Mouse (Mus musculus) liver, embryonic 13.5 days (tissue): ENCODE measurements at regions not wholly inside any gene's neighbourhood (a gene's known extent, or its start where the extent isn't known, plus 50 kb on each side); places are given as distances from the start of the nearest gene placed in this dataset.
"Not testable (repeated sequence)": the region's sequence is repeated elsewhere in the genome, so short reads cannot be mapped to it uniquely, and the experiment has no call there.

Source experiments
- ATAC-seq: fragments of 200-750 bp; cut with Nextera tagmentation; 2 replicates; pipeline ENCODE4 v1.8.0; 2017; ENCODE audit warnings: low read depth, mild to moderate bottlenecking, moderate number of reproducible peaks, moderate library complexity
- DNase-seq: peaks from one replicate; pipeline ENCODE4 v3.0.0; 2022
- H3K27ac ChIP-seq: fragments of 300-500 bp; sonication (generic); 2 replicates; pipeline ENCODE4 v1.5.1; 2015; ENCODE audit warnings: moderate library complexity, mild to moderate bottlenecking, inconsistent platforms
- H3K27me3 ChIP-seq: fragments of 300-500 bp; sonication (generic); 2 replicates; pipeline ENCODE4 v1.6.1; 2015; ENCODE audit warnings: mild to moderate bottlenecking, inconsistent platforms
- H3K36me3 ChIP-seq: fragments of 300-500 bp; sonication (generic); 2 replicates; pipeline ENCODE4 v1.6.1; 2015; ENCODE audit warnings: mild to moderate bottlenecking, inconsistent platforms
- H3K4me1 ChIP-seq: fragments of 300-500 bp; sonication (generic); replicated peaks from 2 replicates; pipeline ENCODE4 v1.6.1; 2015; ENCODE audit warnings: inconsistent platforms
- H3K4me2 ChIP-seq: fragments of 300-500 bp; sonication (generic); 2 replicates; pipeline ENCODE4 v1.6.1; 2015; ENCODE audit warnings: inconsistent platforms, mild to moderate bottlenecking, moderate library complexity
- H3K4me3 ChIP-seq: fragments of 300-500 bp; sonication (generic); replicated peaks from 2 replicates; pipeline ENCODE4 v1.5.1; 2015; ENCODE audit warnings: mild to moderate bottlenecking, inconsistent platforms
- H3K9ac ChIP-seq: fragments of 300-500 bp; sonication (generic); 2 replicates; pipeline ENCODE4 v1.6.1; 2015; ENCODE audit warnings: mild to moderate bottlenecking, inconsistent platforms
- H3K9me3 ChIP-seq: fragments of 300-500 bp; sonication (generic); replicated peaks from 2 replicates; pipeline ENCODE4 v1.6.1; 2016; ENCODE audit warnings: inconsistent platforms
- WGBS: fragments of 180-500 bp; shearing (Covaris S2); methylation state at CpG from one replicate; pipeline ENCODE4 v1.1.7; 2015; ENCODE audit not compliant: insufficient replicate concordance; 5-methylcytosine and 5-hydroxymethylcytosine counted together

DNA sequence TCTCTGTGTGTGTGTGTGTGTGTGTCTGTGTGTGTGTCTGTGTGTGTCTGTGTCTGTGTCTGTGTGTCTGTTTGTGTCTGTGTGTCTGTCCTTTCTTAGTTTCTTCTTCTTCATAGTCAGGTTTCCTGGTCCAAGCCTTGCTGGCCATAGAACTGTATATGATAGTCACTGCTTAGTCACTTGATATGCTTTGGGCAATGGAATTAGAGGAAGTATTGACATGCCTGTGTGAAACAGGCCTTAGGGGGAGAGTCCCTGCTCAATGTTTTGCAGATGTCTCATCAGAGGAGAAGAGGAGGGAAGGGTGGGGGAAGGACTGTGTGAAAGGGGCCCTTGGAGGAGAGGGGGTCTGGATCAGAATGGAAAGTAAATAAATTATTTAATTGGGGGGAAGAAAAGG is 374.4 kb upstream of the Clnk start:
- no peaks in the 10 kb centered on the region for H3K9me3 ChIP-seq
- ATAC-seq (no peak), DNase-seq (no peak)
- no peaks in the 10 kb centered on the region for H3K36me3 ChIP-seq
- no peak overlapping the region for H3K27ac ChIP-seq
- no peak overlapping the region for H3K9ac ChIP-seq
- no peak overlapping the region for H3K4me3 ChIP-seq
- no peak overlapping the region for H3K4me2 ChIP-seq
- H3K4me1 ChIP-seq: no peaks in the 10 kb centered on the region
- no peaks in the 10 kb centered on the region for H3K27me3 ChIP-seq

DNA sequence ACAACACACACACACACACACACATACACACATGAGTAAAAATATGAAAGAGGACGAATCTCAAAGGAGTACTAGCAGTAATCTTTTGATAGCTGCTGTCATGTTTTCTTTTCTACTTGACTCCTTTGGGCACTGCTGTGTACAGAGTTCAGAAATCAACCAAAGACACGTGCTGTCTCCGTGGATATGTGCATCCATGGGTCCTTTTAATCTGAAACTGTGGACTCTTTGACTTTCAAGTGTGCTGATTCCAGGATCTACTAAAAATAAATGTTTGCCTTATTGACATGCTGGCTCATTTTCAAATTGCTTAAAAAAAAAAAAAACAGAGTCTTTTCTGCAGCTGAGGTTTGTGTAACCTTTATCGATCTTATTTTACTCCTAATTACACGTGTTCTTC is 343.1 kb upstream of the Clnk start:
- Histone ChIP-seq H3K9ac (no peak overlapping the region), H3K4me1 (no peaks in the 10 kb centered on the region), H3K27me3 (no peaks in the 10 kb centered on the region), H3K36me3 (no peaks in the 10 kb centered on the region), H3K9me3 (no peaks in the 10 kb centered on the region), H3K27ac (no peak overlapping the region), H3K4me2 (no peak overlapping the region), H3K4me3 (no peak overlapping the region)
- ATAC-seq (no peak), DNase-seq (no peak)
- WGBS: 62% methylated on average over 5 of the region's 5 CpGs

DNA sequence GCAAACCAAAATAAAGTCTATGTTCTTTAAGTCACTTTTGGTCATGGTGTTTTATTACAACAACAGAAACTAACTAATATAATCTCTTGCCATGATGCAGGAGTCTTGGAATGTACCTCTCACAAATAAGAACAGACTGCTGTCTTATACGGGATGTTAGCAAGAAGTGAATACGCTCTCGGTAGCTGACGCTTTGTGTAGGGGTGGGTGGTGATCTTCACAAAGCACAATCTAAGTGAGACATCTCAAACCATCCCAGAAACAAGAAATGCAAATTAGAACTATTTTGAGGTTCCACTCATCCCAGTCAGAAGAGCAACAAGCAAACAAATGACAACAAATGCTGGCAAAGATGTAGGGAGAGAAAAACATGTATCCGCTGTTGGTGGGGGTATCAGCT is 339.7 kb upstream of the Clnk start:
- no peaks in the 10 kb centered on the region for H3K9me3 ChIP-seq
- no peak for DNase-seq
- H3K9ac ChIP-seq: no peak overlapping the region
- H3K4me3 ChIP-seq: no peak overlapping the region
- WGBS: 80% methylated on average over 5 of the region's 5 CpGs
- no peaks in the 10 kb centered on the region for H3K36me3 ChIP-seq
- H3K4me1 ChIP-seq: no peaks in the 10 kb centered on the region
- H3K4me2 ChIP-seq: no peak overlapping the region
- no peak overlapping the region for H3K27ac ChIP-seq
- ATAC-seq: no peak
- no peaks in the 10 kb centered on the region for H3K27me3 ChIP-seq

DNA sequence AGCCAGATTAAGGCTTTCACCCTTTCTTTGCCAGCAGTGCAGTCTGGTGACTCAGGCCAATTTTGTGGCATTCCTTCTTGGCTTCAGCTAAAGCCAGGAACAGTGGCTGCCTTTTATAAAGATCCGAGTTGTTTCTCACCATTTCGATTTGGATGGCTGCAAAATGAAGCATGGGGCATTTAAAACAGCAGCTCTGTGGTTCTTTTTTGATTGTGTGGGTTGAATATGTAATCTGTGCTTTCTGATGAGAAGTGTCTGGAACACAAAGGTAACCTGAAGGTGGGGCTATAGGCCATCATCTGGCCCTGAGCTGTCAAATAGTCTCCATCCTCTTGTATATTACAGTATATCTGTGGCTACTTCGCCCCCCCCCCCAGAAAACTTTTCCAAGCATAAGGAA is 338.4 kb upstream of the Clnk start:
- WGBS: 52% methylated on average over 3 of the region's 3 CpGs
- Histone ChIP-seq H3K4me1 (no peaks in the 10 kb centered on the region), H3K9me3 (no peaks in the 10 kb centered on the region), H3K4me3 (no peak overlapping the region), H3K4me2 (no peak overlapping the region), H3K9ac (no peak overlapping the region), H3K27ac (no peak overlapping the region), H3K27me3 (no peaks in the 10 kb centered on the region), H3K36me3 (no peaks in the 10 kb centered on the region)
- DNase-seq (no peak), ATAC-seq (no peak)

DNA sequence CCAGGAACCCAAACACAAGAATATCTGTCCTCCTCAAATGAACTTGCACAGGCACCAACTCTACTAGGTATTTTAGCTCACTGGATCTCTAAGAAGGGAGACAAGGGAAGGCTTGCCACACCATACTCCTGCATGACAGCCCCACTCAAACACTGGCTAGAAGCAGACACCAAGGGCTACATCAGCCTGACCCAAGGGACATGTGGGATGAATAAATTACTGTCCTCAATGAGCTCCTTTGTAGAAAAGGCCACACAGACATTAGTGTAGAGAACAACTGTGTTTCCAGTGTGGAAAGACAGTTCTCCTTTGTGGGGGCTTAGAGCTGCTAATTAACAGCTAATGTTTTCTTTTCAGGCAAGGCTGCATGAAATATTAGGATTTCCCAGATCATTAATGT is 335.9 kb upstream of the Clnk start:
- ATAC-seq: no peak
- no peak overlapping the region for H3K4me2 ChIP-seq
- H3K4me3 ChIP-seq: no peak overlapping the region
- no peaks in the 10 kb centered on the region for H3K4me1 ChIP-seq
- no peak for DNase-seq
- H3K36me3 ChIP-seq: no peaks in the 10 kb centered on the region
- H3K27ac ChIP-seq: no peak overlapping the region
- no peaks in the 10 kb centered on the region for H3K27me3 ChIP-seq
- no peak overlapping the region for H3K9ac ChIP-seq
- no peaks in the 10 kb centered on the region for H3K9me3 ChIP-seq

DNA sequence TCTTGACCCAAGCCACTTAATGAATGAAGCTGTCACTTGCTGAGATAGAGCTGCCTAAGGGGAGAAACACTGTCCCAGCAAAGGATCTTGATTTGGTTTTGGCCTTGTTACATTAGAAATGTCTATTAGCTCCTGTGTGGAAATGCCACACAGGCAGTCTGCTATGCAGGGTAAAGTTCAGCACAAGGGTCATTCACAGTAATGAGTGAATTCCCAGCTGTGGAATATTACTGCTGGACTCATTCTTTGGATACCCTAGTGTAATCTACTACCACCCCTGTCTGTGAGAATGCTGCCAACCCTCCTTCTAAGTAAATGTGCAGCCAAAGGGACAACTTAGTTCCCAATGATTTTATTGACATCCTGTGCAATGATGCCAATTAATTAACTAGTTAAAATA is 322.2 kb upstream of the Clnk start:
- no peak for ATAC-seq
- no peaks in the 10 kb centered on the region for H3K36me3 ChIP-seq

DNA sequence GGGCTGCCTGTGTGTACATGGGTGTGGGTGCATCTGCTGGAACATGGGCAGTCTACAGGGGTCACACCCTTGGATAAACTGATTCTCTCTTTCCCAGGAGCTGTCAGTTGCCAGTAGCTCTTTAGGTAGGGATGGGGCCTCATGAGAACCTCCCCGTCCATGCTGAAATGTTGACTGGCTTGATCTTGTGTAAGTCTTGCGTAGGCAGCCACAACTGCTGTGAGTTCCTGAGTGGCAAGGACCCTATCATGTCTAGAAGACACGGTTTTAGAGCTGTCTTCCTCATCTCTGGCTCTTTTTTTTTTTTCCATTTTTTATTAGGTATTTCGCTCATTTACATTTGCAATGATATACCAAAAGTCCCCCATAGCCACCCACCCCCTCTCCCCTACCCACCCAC is 314.5 kb upstream of the Clnk start:
- 34% methylated on average over 2 of the region's 4 CpGs for WGBS
- ATAC-seq, H3K9ac ChIP-seq, H3K4me1 ChIP-seq, H3K36me3 ChIP-seq, H3K4me2 ChIP-seq, H3K9me3 ChIP-seq, DNase-seq, H3K27me3 ChIP-seq, H3K27ac ChIP-seq, H3K4me3 ChIP-seq: not testable (repeated sequence)

More for the DNA sequence above, 322.2 kb upstream of the Clnk start:
- no peak overlapping the region for H3K4me3 ChIP-seq
- H3K4me2 ChIP-seq: no peak overlapping the region
- no peak overlapping the region for H3K9ac ChIP-seq
- no peak for DNase-seq
- no peaks in the 10 kb centered on the region for H3K9me3 ChIP-seq
- no peaks in the 10 kb centered on the region for H3K27me3 ChIP-seq
- no peak overlapping the region for H3K27ac ChIP-seq
- H3K4me1 ChIP-seq: no peaks in the 10 kb centered on the region

DNA sequence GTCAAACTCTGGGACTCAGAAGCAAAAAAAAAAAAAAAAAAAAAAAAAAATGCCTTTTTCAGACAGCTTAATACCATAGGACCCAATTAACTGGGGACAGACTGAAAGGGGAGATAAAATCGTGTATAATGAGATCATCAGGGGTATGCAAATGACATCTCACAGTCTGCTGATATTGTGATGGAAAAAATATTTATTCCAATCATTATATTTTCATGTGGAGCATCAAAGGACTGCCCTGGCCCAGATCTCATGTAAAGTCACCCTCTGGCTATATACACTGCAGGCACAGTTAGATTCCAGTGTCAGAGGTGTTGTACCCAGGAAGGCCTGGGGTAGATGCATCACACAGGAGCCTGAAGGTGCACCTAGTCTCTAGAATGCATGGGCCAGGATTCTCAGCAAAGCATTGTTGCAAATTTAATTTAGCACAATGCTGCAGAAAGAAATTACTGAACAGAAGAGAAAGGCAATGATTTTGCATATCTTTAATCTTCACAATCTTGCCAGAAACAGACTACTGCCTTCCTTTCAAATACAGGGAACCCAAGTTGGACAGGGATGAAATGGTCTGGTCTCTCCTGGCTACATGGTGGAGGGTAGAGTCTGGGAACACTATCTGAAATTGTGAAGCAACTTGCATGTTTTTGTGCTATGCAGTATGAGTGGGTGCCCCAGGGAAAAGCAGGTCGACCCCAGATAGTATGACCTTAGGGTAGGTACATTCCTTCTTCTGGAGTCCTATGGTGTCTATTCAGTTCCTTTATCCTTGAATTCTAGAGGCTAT is 305.2 kb upstream of the Clnk start:
- Histone ChIP-seq H3K9ac (no peak overlapping the region), H3K27ac (no peak overlapping the region), H3K27me3 (no peaks in the 10 kb centered on the region), H3K4me2 (no peak overlapping the region), H3K4me1 (no peaks in the 10 kb centered on the region), H3K4me3 (no peak overlapping the region), H3K9me3 (no peaks in the 10 kb centered on the region), H3K36me3 (no peaks in the 10 kb centered on the region)
- ATAC-seq: no peak
- 52% methylated on average over 2 of the region's 2 CpGs for WGBS
- no peak for DNase-seq

DNA sequence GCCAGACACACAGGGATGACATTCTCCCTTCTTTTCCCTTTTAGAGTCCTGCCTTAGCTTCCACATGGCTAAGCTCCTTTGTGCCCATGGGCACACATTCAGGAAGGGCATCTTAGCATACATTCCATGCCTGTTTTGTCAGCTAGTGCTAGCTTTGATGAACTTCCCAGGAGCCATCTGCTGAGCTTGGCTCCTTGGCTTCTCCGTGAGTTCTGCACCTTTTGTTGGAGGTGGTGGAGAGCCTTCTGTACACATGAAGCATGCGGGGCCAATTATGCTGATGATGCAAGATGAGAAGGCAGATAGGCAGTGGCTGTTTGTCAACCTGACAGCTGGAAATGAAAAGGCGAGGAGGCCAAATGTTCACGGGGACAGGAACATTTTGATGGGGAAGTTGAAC is 304.4 kb upstream of the Clnk start:
- no peak overlapping the region for H3K4me2 ChIP-seq
- H3K9ac ChIP-seq: no peak overlapping the region
- H3K27me3 ChIP-seq: no peaks in the 10 kb centered on the region
- DNase-seq (no peak), ATAC-seq (no peak)
- WGBS: 23% methylated on average over 4 of the region's 4 CpGs
- H3K36me3 ChIP-seq: no peaks in the 10 kb centered on the region
- no peaks in the 10 kb centered on the region for H3K9me3 ChIP-seq
- no peak overlapping the region for H3K27ac ChIP-seq
- no peak overlapping the region for H3K4me3 ChIP-seq
- H3K4me1 ChIP-seq: no peaks in the 10 kb centered on the region

DNA sequence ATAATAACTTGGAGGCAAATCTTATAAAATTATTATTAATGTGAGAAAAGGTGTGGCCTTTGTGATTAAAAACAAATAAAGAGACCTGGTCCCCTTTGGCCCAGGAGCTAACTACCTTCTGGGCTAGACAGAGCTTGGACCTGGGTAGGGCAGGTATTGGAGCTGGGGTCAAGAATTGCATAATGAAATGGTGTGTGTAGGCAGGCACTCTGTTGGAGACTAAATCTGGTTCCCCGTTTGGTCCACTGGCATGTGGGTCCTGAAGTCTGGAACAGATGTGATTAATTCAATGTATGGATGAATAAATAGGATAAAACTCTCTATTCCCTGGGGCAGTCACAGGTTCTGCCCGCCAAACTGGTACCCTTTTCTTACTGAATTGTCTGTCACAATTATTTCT is 301.3 kb upstream of the Clnk start:
- Histone ChIP-seq H3K4me2 (no peak overlapping the region), H3K4me1 (no peaks in the 10 kb centered on the region), H3K9me3 (no peaks in the 10 kb centered on the region), H3K27ac (no peak overlapping the region), H3K9ac (no peak overlapping the region), H3K27me3 (no peaks in the 10 kb centered on the region), H3K36me3 (no peaks in the 10 kb centered on the region), H3K4me3 (no peak overlapping the region)
- ATAC-seq (no peak), DNase-seq (no peak)
- 45% methylated on average over 2 of the region's 2 CpGs for whole genome bisulfite sequencing

DNA sequence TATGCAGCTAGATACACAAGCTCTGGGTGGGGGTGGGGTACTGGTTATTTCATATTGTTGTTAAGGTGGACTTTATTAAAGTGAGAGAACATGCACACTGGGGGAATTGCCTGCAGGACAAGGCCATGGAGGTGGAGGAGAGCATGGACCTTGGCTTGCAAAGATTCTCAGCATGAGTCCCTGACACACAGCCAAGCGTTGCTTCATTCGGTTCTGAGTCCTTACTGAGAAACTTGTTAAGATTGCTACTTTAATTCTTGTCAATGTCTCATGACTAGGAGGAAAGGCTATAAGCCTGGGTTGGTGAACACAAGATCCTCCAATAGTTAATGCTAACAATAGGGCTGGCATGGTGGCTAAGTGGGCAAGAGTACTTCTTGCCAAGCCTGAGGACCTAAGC is 300.3 kb upstream of the Clnk start:
- no peak overlapping the region for H3K4me3 ChIP-seq
- DNase-seq: no peak
- no peaks in the 10 kb centered on the region for H3K4me1 ChIP-seq
- no peaks in the 10 kb centered on the region for H3K27me3 ChIP-seq
- no peak for ATAC-seq
- no peaks in the 10 kb centered on the region for H3K9me3 ChIP-seq
- H3K4me2 ChIP-seq: no peak overlapping the region
- H3K27ac ChIP-seq: no peak overlapping the region
- no peaks in the 10 kb centered on the region for H3K36me3 ChIP-seq
- no peak overlapping the region for H3K9ac ChIP-seq
- 81% methylated on average over 2 of the region's 2 CpGs for WGBS

DNA sequence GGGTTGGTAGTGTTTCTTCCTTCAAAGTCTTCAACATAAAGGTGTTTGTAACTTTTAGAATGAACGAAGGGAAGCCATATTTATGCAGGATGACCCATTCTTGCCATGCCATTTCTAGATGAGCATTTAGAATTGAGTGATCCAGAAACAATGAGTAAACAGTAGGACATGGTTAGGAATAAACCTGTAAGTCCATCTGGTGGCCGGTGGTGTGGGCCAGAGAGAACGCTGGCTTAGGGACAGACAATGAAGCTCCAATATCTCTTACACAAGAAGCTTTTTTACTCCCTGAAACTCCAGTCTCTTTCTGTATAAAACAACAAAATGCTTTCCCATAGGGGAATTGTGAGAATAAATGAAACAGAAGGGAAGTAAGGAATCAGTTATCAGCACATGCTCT is 296.9 kb upstream of the Clnk start:
- 62% methylated on average over 3 of the region's 3 CpGs for WGBS
- H3K9ac ChIP-seq: no peak overlapping the region
- ATAC-seq: no peak
- H3K9me3 ChIP-seq: no peaks in the 10 kb centered on the region
- H3K4me1 ChIP-seq: no peaks in the 10 kb centered on the region
- no peak overlapping the region for H3K4me2 ChIP-seq
- no peaks in the 10 kb centered on the region for H3K27me3 ChIP-seq
- H3K4me3 ChIP-seq: no peak overlapping the region
- no peaks in the 10 kb centered on the region for H3K36me3 ChIP-seq
- H3K27ac ChIP-seq: no peak overlapping the region
- DNase-seq: no peak
